Mouse (Mus musculus): ENCODE results near the gene Tnfaip8l3. TPM values are rescaled to one million over a fixed set of nuclear protein-coding genes. Genes with fewer than 3 reads are reported as not detected.

The Tnfaip8l3 gene
- polyA plus RNA-seq, 1 experiment from 2014 or later: 0.18 TPM

DNA sequence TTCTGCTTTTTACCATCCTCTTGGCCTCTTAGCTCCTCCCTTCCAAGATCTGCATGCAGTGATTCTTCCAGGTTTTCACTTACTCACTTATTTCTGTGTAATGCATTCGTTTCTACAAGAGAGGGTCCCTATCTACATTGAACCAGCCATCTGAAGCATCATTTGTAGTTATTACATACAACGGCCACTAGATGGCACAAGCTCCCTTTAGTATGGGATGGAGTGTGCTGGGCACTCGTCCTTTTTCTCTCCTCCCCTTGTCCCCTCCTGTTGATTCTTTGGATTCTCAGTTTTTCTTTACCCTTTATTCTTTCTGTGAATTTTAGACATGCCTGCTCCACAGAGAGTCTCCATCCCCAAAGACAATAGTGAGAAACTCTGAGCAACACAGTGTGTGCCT, 77.3 kb downstream of the Tnfaip8l3 start:
- peak; percentile 27 for DNase-seq (ENCODE audit: low spot score)

DNA sequence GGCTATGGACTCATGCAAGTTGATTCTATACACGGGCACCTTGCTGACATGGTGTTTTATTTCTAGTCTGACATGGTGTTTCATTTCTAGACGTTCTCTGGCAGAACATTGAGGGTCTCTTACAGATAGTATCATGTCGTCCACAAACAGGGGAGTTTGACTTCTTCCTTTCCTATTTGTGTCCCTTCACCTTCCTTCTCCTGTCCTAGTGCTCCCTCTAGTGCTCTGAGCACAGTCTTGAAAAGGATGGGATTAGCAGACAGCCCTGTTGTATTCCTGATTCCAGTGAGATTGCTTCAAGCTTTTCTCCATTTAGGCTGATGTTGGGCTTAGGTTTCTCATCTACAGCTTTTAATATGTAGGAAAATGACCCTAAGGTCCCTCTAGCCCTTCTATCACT, 81.2 kb downstream of the Tnfaip8l3 start:
- DNase-seq (ENCODE audit: low spot score): no peak

DNA sequence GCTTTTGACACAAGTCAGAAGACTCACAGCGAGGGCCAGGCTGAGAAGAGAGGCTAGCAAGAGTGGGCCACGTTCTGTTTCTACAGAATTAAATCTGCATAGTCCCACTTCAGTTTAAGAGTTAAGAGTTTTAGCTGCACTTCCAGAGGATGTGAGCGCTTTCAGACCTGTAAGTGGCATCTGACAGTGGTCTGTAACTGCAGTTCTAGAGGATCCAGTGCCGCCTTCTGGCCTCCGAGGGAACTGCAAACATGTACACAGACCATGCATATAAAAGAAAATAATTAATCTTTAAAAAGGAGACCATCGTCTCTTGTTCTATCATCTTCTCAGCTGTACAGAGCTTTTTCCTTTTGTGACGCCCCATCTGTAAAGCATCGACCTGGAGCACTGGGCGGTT, 83.3 kb downstream of the Tnfaip8l3 start:
- peak; percentile 7 for DNase-seq (ENCODE audit: low spot score)

- no peak for DNase-seq (ENCODE audit: low spot score)
These were observed 93.1 kb downstream of the Tnfaip8l3 start, which contains the start of gene Elmod1 for GRCm38 (mm10) chr9:53975122-53975518. Gene Elmod1, minus strand, starts transcription at chr9:53975301.

DNA sequence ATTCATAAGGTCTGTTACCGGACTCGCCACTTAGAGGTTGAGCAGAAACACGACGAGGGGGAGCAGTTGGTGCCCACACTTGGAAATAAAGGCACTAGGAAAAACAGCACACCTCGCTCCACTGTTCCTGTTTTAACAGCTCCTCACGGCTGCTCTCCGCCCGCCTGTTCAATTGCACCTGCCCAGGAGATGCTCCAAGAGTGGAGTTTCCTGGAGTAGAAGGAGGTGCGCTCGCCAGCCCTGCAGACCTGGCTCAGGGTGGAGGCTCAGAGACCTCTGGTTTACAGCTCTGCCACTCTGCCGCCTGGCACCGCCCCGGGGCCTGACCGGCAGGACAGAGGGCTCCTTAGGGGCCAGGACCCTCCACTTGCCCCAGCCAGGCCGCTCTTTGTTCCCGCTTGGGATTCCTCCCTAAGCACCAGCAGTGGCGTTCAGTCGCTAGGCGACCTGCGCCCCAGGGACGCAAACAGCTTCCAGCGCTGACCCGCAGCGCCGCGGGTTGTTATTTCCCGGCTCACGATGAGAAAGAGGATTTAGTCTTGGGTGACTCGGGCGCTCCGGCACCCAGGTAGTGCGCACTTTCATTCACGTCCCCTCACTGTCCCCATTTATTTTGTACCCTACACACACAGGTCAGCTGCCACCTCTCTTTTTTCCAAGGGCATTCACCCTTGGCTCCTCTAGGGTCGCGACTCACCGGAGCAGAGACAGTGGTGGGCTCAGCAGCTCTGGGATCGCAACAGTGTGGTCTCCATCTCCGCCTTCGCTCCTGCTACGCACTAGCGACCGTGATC, 93.7 kb downstream of the Tnfaip8l3 start:
- no peak for DNase-seq (ENCODE audit: low spot score)

DNA sequence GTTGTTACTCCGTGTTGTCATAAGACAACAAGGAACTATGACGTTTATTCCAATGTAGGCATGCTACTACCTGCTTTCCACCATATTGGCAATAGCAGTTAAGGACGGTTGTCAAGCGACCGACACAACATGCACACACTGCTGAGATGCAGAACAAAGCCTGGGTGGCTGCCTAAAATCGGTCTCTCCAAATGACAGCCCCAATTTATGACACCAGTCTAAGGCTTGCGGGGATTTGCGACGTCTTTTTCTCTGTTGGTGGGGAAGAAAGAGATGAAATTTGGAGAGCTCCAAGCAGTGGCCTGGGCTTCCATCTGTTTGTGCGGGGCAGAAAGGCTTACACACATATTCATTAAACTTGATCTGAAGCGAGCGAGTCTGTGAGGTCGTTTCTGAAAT, 94.3 kb downstream of the Tnfaip8l3 start:
- no peak for DNase-seq (ENCODE audit: low spot score)

Other genes with a start within 250 kb of the Tnfaip8l3 start
- 2.5 and 3.5 TPM in 2 replicates for gene Sln, start 218.2 kb downstream of the Tnfaip8l3 start, polyA plus RNA-seq (2015; fragmentation: Nextera tagmentation; extraction: Ambion mirVana)
- 0.09 and 0.16 TPM in 2 replicates for gene Elmod1, start 93.1 kb downstream of the Tnfaip8l3 start, polyA plus RNA-seq (2015; fragmentation: Nextera tagmentation; extraction: Ambion mirVana)
- not detected in 2 replicates for gene Cyp19a1, start 199.7 kb upstream of the Tnfaip8l3 start, polyA plus RNA-seq (2015; fragmentation: Nextera tagmentation; extraction: Ambion mirVana)
- 0.08 TPM in 1 of 2 replicates, not detected in the other for gene Gldn, start 218.1 kb upstream of the Tnfaip8l3 start, polyA plus RNA-seq (2015; fragmentation: Nextera tagmentation; extraction: Ambion mirVana)

All from thymus, postnatal 0 days (tissue).